Mouse (Mus musculus): ENCODE data around the gene Efcab5.
"Not testable (repeated sequence)": the region's sequence is repeated elsewhere in the genome, so short reads cannot be mapped to it uniquely, and the experiment has no call there.

Gene Efcab5

GRCm38 (mm10) chr11:77095206-77095605, 93.6 kb downstream of the Efcab5 start:
- DNase-seq (ENCODE audit: low spot score): no peak

DNA sequence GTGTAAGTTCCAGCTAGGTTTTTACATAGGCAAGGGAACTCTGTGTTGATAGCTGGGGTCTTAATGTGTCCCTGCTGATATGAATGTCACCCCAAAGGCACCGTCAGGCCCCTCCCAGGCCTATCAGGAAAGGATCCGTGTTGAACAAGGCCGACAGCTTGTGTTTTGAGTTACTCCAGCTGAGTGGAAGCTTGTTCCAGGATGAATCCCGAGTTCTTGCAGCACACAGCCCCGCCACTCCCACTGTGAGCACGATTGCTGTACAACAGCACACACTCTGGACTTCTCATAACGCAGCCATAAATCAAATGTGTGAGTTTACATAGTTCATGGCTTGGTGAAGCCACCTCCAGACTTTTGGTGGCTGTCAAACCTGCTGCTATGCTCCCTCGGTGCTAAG, 94.6 kb downstream of the Efcab5 start:
- no peak for DNase-seq (ENCODE audit: low spot score)

DNA sequence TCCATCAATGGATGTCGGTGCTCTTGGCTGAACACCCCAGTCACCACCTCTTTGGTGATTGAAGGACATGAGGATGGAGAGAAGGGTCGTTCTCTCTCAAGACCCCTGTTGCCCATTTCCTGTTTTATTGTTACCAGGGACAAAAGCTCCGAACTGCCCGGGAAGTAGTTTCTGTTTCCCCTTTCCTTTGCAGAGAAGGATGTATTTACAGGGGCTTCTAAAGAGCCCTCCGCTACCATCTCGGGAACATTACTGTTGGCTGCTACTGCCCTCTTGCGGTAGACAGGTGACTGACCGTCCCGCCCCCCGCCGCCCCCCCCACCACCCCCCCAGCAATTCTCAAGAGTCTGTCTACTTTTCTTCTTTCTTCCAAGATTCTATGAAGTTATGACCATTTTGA, 95.6 kb downstream of the Efcab5 start:
- DNase-seq (ENCODE audit: low spot score): peak; percentile 31

GRCm38 (mm10) chr11:77089162-77089561, 99.6 kb downstream of the Efcab5 start:
- no peak for DNase-seq (ENCODE audit: low spot score)

- DNase-seq (ENCODE audit: low spot score): no peak
These were observed 101.8 kb downstream of the Efcab5 start for GRCm38 (mm10) chr11:77087004-77087403.

DNA sequence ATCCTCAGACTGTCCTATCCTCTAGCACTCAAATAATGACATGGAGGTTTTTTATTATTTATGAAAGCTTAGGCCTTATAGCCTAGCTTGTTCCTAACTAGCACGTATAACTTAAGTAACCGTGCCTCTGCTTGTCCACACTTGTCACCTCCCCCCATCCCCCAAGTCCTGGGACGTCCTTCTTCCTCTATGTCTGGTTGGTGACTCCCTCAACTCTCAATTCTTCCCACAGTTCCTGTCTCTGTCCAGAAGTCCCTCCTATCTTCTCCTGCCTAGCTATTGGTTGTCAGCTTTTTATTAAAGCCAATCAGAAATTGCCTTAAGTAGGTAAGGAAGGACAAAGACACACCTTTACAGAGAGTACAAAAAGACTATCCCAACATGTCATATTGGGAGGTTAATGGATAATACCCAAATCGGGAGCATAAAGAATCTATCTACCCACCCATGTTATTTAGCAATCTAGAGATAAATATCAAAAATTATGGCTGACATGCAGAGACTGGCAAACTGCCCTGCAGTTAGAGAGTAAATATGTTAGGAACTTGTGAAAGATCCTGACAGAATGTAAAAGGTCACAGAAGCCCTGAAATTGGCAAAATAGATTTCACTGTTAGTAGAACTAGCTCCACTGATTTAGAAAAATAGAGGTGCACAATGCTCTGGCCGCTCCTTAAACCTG, 104.6 kb downstream of the Efcab5 start:
- DNase-seq (ENCODE audit: low spot score): no peak

DNA sequence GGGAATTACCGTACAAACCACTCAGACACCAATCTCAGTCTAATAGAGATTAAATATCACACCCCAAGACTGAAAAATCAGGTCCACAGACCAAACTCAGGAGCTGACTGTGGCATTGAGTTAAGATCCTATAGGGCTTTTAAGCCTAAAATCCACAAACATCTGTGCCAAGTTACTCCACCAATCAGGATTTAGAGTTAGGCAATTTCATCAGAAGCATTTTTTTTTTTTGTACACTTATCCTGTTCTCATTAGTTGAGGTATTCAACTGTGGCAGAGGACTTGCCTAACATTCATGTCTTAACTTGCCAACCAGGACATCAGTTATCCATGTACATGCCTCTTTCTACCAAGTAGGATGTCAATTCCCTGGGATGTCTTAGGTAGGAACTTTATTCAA, 109.4 kb downstream of the Efcab5 start:
- no peak for DNase-seq (ENCODE audit: low spot score)

DNA sequence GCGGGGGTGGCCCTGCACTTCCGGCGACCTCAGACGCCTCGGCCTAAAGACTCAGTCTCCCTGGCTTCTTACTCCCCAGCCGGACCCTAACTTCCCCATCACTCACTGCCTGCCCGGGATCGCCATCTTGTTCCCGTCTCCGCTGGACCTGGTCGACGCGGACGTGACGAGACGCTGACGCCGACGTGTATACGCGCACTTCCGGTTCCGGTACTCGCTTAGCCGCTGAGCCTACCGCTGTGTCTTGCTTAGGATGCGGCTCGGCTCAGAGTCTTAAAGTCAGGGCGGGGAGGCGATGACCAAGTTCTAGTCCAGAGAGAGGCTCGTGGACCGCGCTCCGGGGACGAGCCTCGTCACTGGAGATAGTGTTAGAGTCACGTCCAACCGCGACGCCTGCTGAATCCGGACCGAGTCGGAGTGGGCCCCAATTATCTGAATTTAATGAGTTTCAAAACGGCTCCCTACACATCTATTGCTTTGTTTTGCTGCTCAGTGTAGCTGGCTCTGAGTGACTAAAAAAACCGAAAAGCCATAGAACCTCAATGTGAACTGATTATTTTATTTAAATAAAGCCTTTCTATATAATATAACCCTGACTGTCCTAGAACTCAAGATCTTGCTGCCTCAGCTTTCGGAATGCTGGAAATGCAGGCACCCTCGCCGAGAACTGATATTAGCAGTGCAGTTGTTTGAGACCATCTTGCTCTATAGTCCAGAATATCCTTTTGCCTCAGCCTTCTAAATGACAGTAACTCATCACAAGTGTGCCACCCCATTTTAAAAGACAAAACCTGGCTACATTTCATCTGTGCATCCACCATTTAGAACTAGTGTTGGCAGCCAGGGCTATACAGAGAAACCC, 110.3 kb downstream of the Efcab5 start, which contains the start of gene Nsrp1:
Gene Nsrp1, minus strand, starts transcription at position 163 of the 862 bp plus-strand sequence.
- DNase-seq (ENCODE audit: low spot score): peak; percentile 89

GRCm38 (mm10) chr11:77077792-77078191, 111.0 kb downstream of the Efcab5 start:
- peak; percentile 34 for DNase-seq (ENCODE audit: low spot score)

DNA sequence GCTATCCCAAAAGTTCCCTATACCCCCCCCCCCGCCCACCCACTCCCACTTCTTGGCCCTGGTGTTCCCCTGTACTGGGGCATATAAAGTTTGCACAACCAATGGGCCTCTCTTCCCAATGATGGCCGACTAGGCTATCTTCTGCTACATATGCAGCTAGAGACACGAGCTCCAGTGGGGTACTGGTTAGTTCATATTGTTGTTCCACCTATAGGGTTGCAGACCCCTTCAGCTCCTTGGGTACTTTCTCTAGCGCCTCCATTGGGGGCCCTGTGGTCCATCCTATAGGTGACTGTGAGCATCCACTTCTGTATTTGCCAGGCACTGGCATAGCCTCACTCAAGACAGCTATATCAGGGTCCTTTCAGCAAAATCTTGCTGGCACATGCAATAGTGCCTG, 111.4 kb downstream of the Efcab5 start:
- DNase-seq (ENCODE audit: low spot score): not testable (repeated sequence)

DNA sequence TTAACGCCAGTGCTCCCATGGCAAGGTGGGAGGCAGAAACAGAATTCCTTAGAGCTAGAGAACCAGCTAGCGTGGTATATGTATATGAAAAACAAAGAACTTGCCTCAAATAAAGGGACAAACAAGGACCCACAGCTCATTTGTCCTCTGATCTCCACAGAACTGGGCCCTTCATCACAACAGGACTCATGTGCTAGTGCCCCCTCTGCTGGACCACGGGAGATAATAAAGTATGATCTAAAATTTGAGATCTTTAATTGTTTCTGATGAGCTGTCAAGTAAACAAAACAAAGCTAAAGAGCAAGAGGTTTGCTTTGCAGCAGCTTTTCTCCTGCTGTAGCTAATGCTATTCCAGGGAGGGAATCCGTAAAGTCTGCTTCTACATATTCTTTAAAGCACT, 118.0 kb downstream of the Efcab5 start:
- no peak for DNase-seq (ENCODE audit: low spot score)

- DNase-seq (ENCODE audit: low spot score): no peak
These were observed 119.9 kb downstream of the Efcab5 start for GRCm38 (mm10) chr11:77068825-77069224.

- no peak for DNase-seq (ENCODE audit: low spot score)
These were observed 125.4 kb downstream of the Efcab5 start for GRCm38 (mm10) chr11:77063406-77063805.

GRCm38 (mm10) chr11:77061951-77062350, 126.8 kb downstream of the Efcab5 start:
- DNase-seq (ENCODE audit: low spot score): no peak

DNA sequence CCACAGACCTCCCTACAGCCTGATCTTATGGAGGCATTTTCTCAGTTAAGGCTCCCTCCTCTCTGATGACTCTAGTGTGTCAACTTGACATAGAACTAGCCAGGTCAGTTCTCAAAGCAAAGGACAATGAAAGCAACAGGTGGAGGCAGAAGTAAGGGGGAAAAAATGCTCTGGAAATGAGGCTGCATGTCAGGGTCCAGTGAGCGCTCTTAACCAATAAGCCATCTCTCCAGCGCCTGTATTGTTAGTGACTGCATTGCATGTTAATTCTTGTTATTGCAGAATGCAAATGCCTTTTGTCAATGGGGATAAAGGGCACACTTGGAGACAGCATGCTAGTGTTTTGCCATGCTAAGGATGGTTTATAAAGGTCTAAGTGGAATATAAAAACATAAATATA, 146.0 kb downstream of the Efcab5 start:
- DNase-seq (ENCODE audit: low spot score): no peak

DNA sequence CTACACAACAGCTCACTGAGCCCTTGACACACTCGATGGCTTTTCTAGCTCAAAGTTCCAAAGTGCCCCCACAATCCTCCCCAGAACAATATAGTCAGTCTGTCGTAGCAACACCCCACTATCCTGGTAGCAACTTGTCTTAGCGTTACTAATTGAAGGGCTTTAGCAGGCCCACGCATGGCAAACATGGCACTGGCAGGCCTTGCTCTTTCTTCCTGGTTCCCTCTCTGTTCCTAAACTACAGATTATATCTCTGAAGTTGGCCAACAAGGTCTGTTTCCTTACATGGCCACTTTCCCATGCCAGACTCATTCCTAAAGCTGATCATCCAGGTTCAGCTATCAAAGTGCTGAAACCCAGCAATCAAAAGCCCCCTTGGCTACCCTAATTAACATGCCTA, 146.9 kb downstream of the Efcab5 start:
- DNase-seq (ENCODE audit: low spot score): no peak

All from yolk sac, embryonic 10.5 days (tissue).